Mouse (Mus musculus) kidney, embryonic 15.5 days (tissue): ENCODE measurements around the gene Rtcb. TPM values are rescaled to one million over a fixed set of nuclear protein-coding genes. Genes with fewer than 3 reads are reported as not detected.

Source experiments
- ATAC-seq: fragments of 200-750 bp; cut with Nextera tagmentation; replicated peaks from 2 replicates; pipeline ENCODE4 v1.8.0; 2017; ENCODE audit warnings: moderate TSS enrichment; ENCODE audit not compliant: low FRiP score
- H3K27ac ChIP-seq: fragments of 300-500 bp; sonication (generic); 2 replicates; pipeline ENCODE4 v1.5.1; 2015; ENCODE audit warnings: mild to moderate bottlenecking, inconsistent platforms
- H3K27me3 ChIP-seq: fragments of 300-500 bp; sonication (generic); 2 replicates; pipeline ENCODE4 v1.6.1; 2015; ENCODE audit warnings: inconsistent platforms
- H3K36me3 ChIP-seq: fragments of 300-500 bp; sonication (generic); 2 replicates; pipeline ENCODE4 v1.6.1; 2015; ENCODE audit warnings: inconsistent platforms
- H3K4me1 ChIP-seq: fragments of 300-500 bp; sonication (generic); 2 replicates; pipeline ENCODE4 v1.6.1; 2015; ENCODE audit warnings: inconsistent platforms
- H3K4me2 ChIP-seq: fragments of 300-500 bp; sonication (generic); 2 replicates; pipeline ENCODE4 v1.6.1; 2015; ENCODE audit warnings: moderate library complexity, mild to moderate bottlenecking, inconsistent platforms
- H3K4me3 ChIP-seq: fragments of 300-500 bp; sonication (generic); replicated peaks from 2 replicates; pipeline ENCODE4 v1.5.1; 2015; ENCODE audit warnings: mild to moderate bottlenecking, inconsistent platforms
- H3K9ac ChIP-seq: fragments of 300-500 bp; sonication (generic); 2 replicates; pipeline ENCODE4 v1.6.1; 2015; ENCODE audit warnings: mild to moderate bottlenecking, inconsistent platforms
- H3K9me3 ChIP-seq: fragments of 300-500 bp; sonication (generic); replicated peaks from 2 replicates; pipeline ENCODE4 v1.6.1; 2016; ENCODE audit warnings: inconsistent platforms
- WGBS: fragments of 180-500 bp; shearing (Covaris S2); methylation state at CpG from one replicate; pipeline ENCODE4 v1.1.7; 2015; ENCODE audit warnings: mixed read lengths; 5-methylcytosine and 5-hydroxymethylcytosine counted together
- polyA plus RNA-seq: library from polyadenylated mRNA; unstranded; fragments of >200 nt; fragmentation: Nextera tagmentation; extraction: Ambion mirVana; gene quantifications from 2 replicates; pipeline ENCODE4 v1.2.1, GENCODE M21; 2015

Gene Rtcb
- polyA plus RNA-seq, 1 experiment from 2014 or later, result 194 TPM

- Histone ChIP-seq H3K4me3 (no peak overlapping the region), H3K4me1 (peaks cover 7% of the 10 kb centered on the region; the same call in 1 of the 2 replicates)
- WGBS, result 10% methylated on average over 7 of the region's 7 CpGs
Observed at GRCm38 (mm10) chr10:85968157-85968634, 10.6 kb upstream of the Rtcb start.

GRCm38 (mm10) chr10:85967411-85968156 is 10.0 kb upstream of the Rtcb start:
- Histone ChIP-seq H3K27me3 (0 out of 2 replicates have a peak, but pooled peaks cover 2% of the 10 kb centered on the region), H3K4me1 (peaks cover 5% of the 10 kb centered on the region; the same call in 1 of the 2 replicates), H3K36me3 (no peaks in the 10 kb centered on the region), H3K4me2 (no peak overlapping the region), H3K9me3 (no peaks in the 10 kb centered on the region), H3K27ac (no peak overlapping the region), H3K9ac (no peak overlapping the region), H3K4me3 (no peak overlapping the region)
- WGBS, result 64% methylated on average over 17 of the region's 17 CpGs
- ATAC-seq, result no peak

More at GRCm38 (mm10) chr10:85968157-85968634, 10.6 kb upstream of the Rtcb start:
- 0 out of 2 replicates have a peak, but pooled peaks have one; percentile 33 for ATAC-seq
- Histone ChIP-seq H3K36me3 (no peaks in the 10 kb centered on the region), H3K27ac (no peak overlapping the region), H3K9ac (no peak overlapping the region), H3K4me2 (no peak overlapping the region), H3K9me3 (no peaks in the 10 kb centered on the region), H3K27me3 (0 out of 2 replicates have a peak, but pooled peaks cover 2% of the 10 kb centered on the region)

- 69% methylated on average over 2 of the region's 2 CpGs for WGBS
- H3K4me1 ChIP-seq, result 0 out of 2 replicates have a peak, but pooled peaks cover 2% of the 10 kb centered on the region
- H3K36me3 ChIP-seq, result no peaks in the 10 kb centered on the region
- H3K9ac ChIP-seq, result no peak overlapping the region
- no peak for ATAC-seq
- H3K27ac ChIP-seq, result no peak overlapping the region
- H3K27me3 ChIP-seq, result 0 out of 2 replicates have a peak, but pooled peaks cover 2% of the 10 kb centered on the region
- H3K9me3 ChIP-seq, result no peaks in the 10 kb centered on the region
- H3K4me2 ChIP-seq, result no peak overlapping the region
- no peak overlapping the region for H3K4me3 ChIP-seq
Observed at GRCm38 (mm10) chr10:85966476-85966875, 8.9 kb upstream of the Rtcb start.

GRCm38 (mm10) chr10:85964316-85964715 is 6.7 kb upstream of the Rtcb start:
- Histone ChIP-seq H3K9ac (no peak overlapping the region), H3K4me1 (0 out of 2 replicates have a peak, but pooled peaks cover 2% of the 10 kb centered on the region), H3K9me3 (no peaks in the 10 kb centered on the region), H3K4me3 (no peak overlapping the region), H3K4me2 (no peak overlapping the region), H3K27me3 (0 out of 2 replicates have a peak, but pooled peaks cover 2% of the 10 kb centered on the region), H3K27ac (no peak overlapping the region), H3K36me3 (no peaks in the 10 kb centered on the region)
- no peak for ATAC-seq
- 88% methylated on average over 7 of the region's 7 CpGs for WGBS

GRCm38 (mm10) chr10:85962897-85963296 is 5.3 kb upstream of the Rtcb start:
- 67% methylated on average over 9 of the region's 9 CpGs for whole genome bisulfite sequencing
- Histone ChIP-seq H3K4me1 (no peaks in the 10 kb centered on the region), H3K27ac (no peak overlapping the region), H3K27me3 (no peaks in the 10 kb centered on the region), H3K4me2 (no peak overlapping the region), H3K4me3 (no peak overlapping the region), H3K9ac (no peak overlapping the region), H3K9me3 (no peaks in the 10 kb centered on the region), H3K36me3 (no peaks in the 10 kb centered on the region)
- ATAC-seq, result no peak

GRCm38 (mm10) chr10:85956871-85957419 is 678 bp downstream of the Rtcb start:
- 3% methylated on average over 20 of the region's 20 CpGs for WGBS
- Histone ChIP-seq H3K9me3 (no peaks in the 10 kb centered on the region), H3K4me3 (peak overlapping the region; percentile 98), H3K27me3 (no peaks in the 10 kb centered on the region), H3K36me3 (peaks cover 33% of the 10 kb centered on the region), H3K9ac (peak overlapping the region; percentile 96), H3K27ac (peak overlapping the region; percentile 80), H3K4me1 (peaks cover 7% of the 10 kb centered on the region), H3K4me2 (peak overlapping the region; percentile 80)
- no peak for ATAC-seq

GRCm38 (mm10) chr10:85954429-85954828 is 3.2 kb downstream of the Rtcb start:
- no peak overlapping the region for H3K27ac ChIP-seq

GRCm38 (mm10) chr10:85953401-85953800 is 4.2 kb downstream of the Rtcb start:
- Histone ChIP-seq H3K27ac (no peak overlapping the region), H3K9ac (no peak overlapping the region), H3K4me1 (peaks cover 7% of the 10 kb centered on the region), H3K9me3 (no peaks in the 10 kb centered on the region), H3K36me3 (peaks cover 68% of the 10 kb centered on the region), H3K4me3 (no peak overlapping the region), H3K27me3 (no peaks in the 10 kb centered on the region), H3K4me2 (no peak overlapping the region)
- WGBS, result 64% methylated on average over 3 of the region's 3 CpGs
- no peak for ATAC-seq

More at GRCm38 (mm10) chr10:85954429-85954828, 3.2 kb downstream of the Rtcb start:
- Histone ChIP-seq H3K4me2 (no peak overlapping the region), H3K4me1 (peaks cover 7% of the 10 kb centered on the region), H3K27me3 (no peaks in the 10 kb centered on the region), H3K9ac (no peak overlapping the region), H3K4me3 (no peak overlapping the region), H3K9me3 (no peaks in the 10 kb centered on the region), H3K36me3 (peaks cover 58% of the 10 kb centered on the region)
- WGBS, result 81% methylated on average over 2 of the region's 2 CpGs
- ATAC-seq, result no peak

GRCm38 (mm10) chr10:85951765-85952443 is 5.7 kb downstream of the Rtcb start:
- Histone ChIP-seq H3K4me2 (no peak overlapping the region), H3K9me3 (no peaks in the 10 kb centered on the region), H3K4me3 (no peak overlapping the region), H3K27ac (no peak overlapping the region), H3K9ac (no peak overlapping the region), H3K4me1 (peaks cover 7% of the 10 kb centered on the region), H3K36me3 (peaks cover 82% of the 10 kb centered on the region), H3K27me3 (no peaks in the 10 kb centered on the region)
- 84% methylated on average over 6 of the region's 6 CpGs for WGBS
- ATAC-seq, result no peak

- peaks cover 96% of the 10 kb centered on the region for H3K36me3 ChIP-seq
- no peak for ATAC-seq
- WGBS, result 96% methylated on average over 8 of the region's 8 CpGs
Observed at GRCm38 (mm10) chr10:85948483-85949196, 9.0 kb downstream of the Rtcb start.

GRCm38 (mm10) chr10:85936280-85936965 is 21.2 kb downstream of the Rtcb start:
- Histone ChIP-seq H3K36me3 (peaks cover 62% of the 10 kb centered on the region), H3K27me3 (no peaks in the 10 kb centered on the region), H3K4me3 (no peak overlapping the region), H3K9ac (no peak overlapping the region), H3K4me2 (no peak overlapping the region), H3K9me3 (no peaks in the 10 kb centered on the region), H3K4me1 (no peaks in the 10 kb centered on the region), H3K27ac (no peak overlapping the region)
- no peak for ATAC-seq
- WGBS, result 94% methylated on average over 6 of the region's 6 CpGs

More at GRCm38 (mm10) chr10:85948483-85949196, 9.0 kb downstream of the Rtcb start:
- no peak overlapping the region for H3K4me2 ChIP-seq
- H3K9me3 ChIP-seq, result no peaks in the 10 kb centered on the region
- no peaks in the 10 kb centered on the region for H3K27me3 ChIP-seq
- H3K27ac ChIP-seq, result no peak overlapping the region
- no peak overlapping the region for H3K9ac ChIP-seq
- no peaks in the 10 kb centered on the region for H3K4me1 ChIP-seq
- no peak overlapping the region for H3K4me3 ChIP-seq
